Mouse (Mus musculus) MEL (cell line): ENCODE results near the gene Olfr205. TPM values are rescaled to one million over a fixed set of nuclear protein-coding genes. Genes with fewer than 3 reads are reported as not detected.
A peak's percentile ranks its signal among the peaks of the same experiment; 100 is the strongest.
"Not testable (repeated sequence)": the region's sequence is repeated elsewhere in the genome, so short reads cannot be mapped to it uniquely, and the experiment has no call there.

Experiments used
- DNase-seq: peaks from one replicate; pipeline ENCODE4 v3.0.0; 2011; ENCODE audit warnings: low read depth, low spot score
- H3K27ac ChIP-seq: 2 replicates; pipeline ENCODE4 v1.5.1; 2012; ENCODE audit warnings: low read depth, mild to moderate bottlenecking, control low read depth, low read length, moderate library complexity; ENCODE audit not compliant: control insufficient read depth
- H3K27me3 ChIP-seq, 2 experiments: fragments of 150-350 bp in 1 of 2; sonication (generic) in 1 of 2; 2 replicates each; pipeline ENCODE4 v1.6.1; 2012; ENCODE audit warnings: low read length in 2 of 2, mild to moderate bottlenecking in 2 of 2, improper control_type of control experiment in 1 of 2, moderate library complexity in 1 of 2; ENCODE audit not compliant: insufficient read depth in 2 of 2, control insufficient read depth in 1 of 2
- H3K36me3 ChIP-seq, 2 experiments: 2 replicates each; pipeline ENCODE4 v1.6.1; 2012 to 2014; ENCODE audit warnings: low read length in 2 of 2, improper control_type of control experiment in 1 of 2, inconsistent platforms in 1 of 2, mild to moderate bottlenecking in 1 of 2; ENCODE audit not compliant: insufficient read depth in 2 of 2, control insufficient read depth in 1 of 2
- H3K4me1 ChIP-seq, 2 experiments: fragments of 150-350 bp in 1 of 2; sonication (generic) in 1 of 2; 2 replicates each; pipeline ENCODE4 v1.6.1; 2012; ENCODE audit warnings: low read length in 2 of 2, improper control_type of control experiment in 1 of 2, mild to moderate bottlenecking in 1 of 2; ENCODE audit not compliant: insufficient read depth in 2 of 2, control insufficient read depth in 1 of 2
- H3K4me3 ChIP-seq, 2 experiments: fragments of 150-350 bp in 1 of 2; sonication (generic) in 1 of 2; 2 replicates each; pipeline ENCODE4 v1.5.1; 2012; ENCODE audit warnings: low read depth in 2 of 2, low read length in 2 of 2, mild to moderate bottlenecking in 2 of 2, moderate library complexity in 2 of 2, control low read depth in 1 of 2, improper control_type of control experiment in 1 of 2; ENCODE audit not compliant: control insufficient read depth in 1 of 2, insufficient read depth in 1 of 2
- H3K79me2 ChIP-seq: 2 replicates; pipeline ENCODE4 v1.6.1; 2012; ENCODE audit warnings: mild to moderate bottlenecking, low read length, moderate library complexity; ENCODE audit not compliant: control insufficient read depth, poor library complexity, insufficient read depth
- H3K9ac ChIP-seq: 2 replicates; pipeline ENCODE4 v1.6.1; 2012; ENCODE audit warnings: low read depth, mild to moderate bottlenecking, control low read depth, low read length, moderate library complexity; ENCODE audit not compliant: control insufficient read depth, poor library complexity, severe bottlenecking
- H3K9me3 ChIP-seq: fragments of 150-350 bp; sonication (generic); replicated peaks from 2 replicates; pipeline ENCODE4 v1.6.1; 2012; ENCODE audit warnings: mild to moderate bottlenecking, low read length, improper control_type of control experiment, moderate library complexity; ENCODE audit not compliant: insufficient read depth
- EP300 ChIP-seq, 2 experiments: IDR thresholded peaks; 2 replicates each; pipeline ENCODE4 v1.6.1; 2011; ENCODE audit warnings: improper control_type of control experiment in 2 of 2, low read length in 2 of 2, low read depth in 1 of 2, mild to moderate bottlenecking in 1 of 2
- ETS1 ChIP-seq: IDR thresholded peaks from 2 replicates; pipeline ENCODE4 v1.6.1; 2012; ENCODE audit warnings: low read depth, mild to moderate bottlenecking, inconsistent platforms, low read length, improper control_type of control experiment, moderate library complexity
- GATA1 ChIP-seq: IDR thresholded peaks from 2 replicates; pipeline ENCODE4 v1.6.1; 2011; ENCODE audit warnings: low read depth, low read length, improper control_type of control experiment
- MAX ChIP-seq: IDR thresholded peaks from 2 replicates; pipeline ENCODE4 v1.6.1; 2011; ENCODE audit warnings: low read length, improper control_type of control experiment
- MYB ChIP-seq: IDR thresholded peaks from 2 replicates; pipeline ENCODE4 v1.6.1; 2011; ENCODE audit warnings: mild to moderate bottlenecking, low read depth, low read length, improper control_type of control experiment
- MYC ChIP-seq: IDR thresholded peaks from 2 replicates; pipeline ENCODE4 v1.6.1; 2011; ENCODE audit warnings: low read depth, mild to moderate bottlenecking, low read length, improper control_type of control experiment, moderate library complexity
- POLR2AphosphoS2 ChIP-seq: IDR thresholded peaks from 2 replicates; pipeline ENCODE4 v1.6.1; 2011; ENCODE audit warnings: low read length, improper control_type of control experiment
- SIN3A ChIP-seq: IDR thresholded peaks from 2 replicates; pipeline ENCODE4 v1.6.1; 2012; ENCODE audit warnings: low read length, improper control_type of control experiment, inconsistent platforms
- TCF12 ChIP-seq: IDR thresholded peaks from 2 replicates; pipeline ENCODE4 v1.6.1; 2014; ENCODE audit warnings: low read depth, mild to moderate bottlenecking, inconsistent platforms, low read length, improper control_type of control experiment, moderate library complexity
- USF1 ChIP-seq: IDR thresholded peaks from 2 replicates; pipeline ENCODE4 v1.6.1; 2014; ENCODE audit warnings: low read depth, mild to moderate bottlenecking, inconsistent platforms, low read length, improper control_type of control experiment, moderate library complexity
- ZKSCAN1 ChIP-seq: IDR thresholded peaks from 2 replicates; pipeline ENCODE4 v1.6.1; 2012; ENCODE audit warnings: low read depth, mild to moderate bottlenecking, inconsistent platforms, low read length, improper control_type of control experiment, moderate library complexity
- ZMIZ1 ChIP-seq: IDR thresholded peaks from 2 replicates; pipeline ENCODE4 v1.6.1; 2012; ENCODE audit warnings: low read depth, mild to moderate bottlenecking, inconsistent platforms, low read length, improper control_type of control experiment, moderate library complexity
- polyA plus RNA-seq, 2 experiments: library from polyadenylated mRNA; stranded (reverse) in 1 of 2; unstranded in 1 of 2; fragments of >175 nt in 1 of 2; fragments of >200 nt in 1 of 2; gene quantifications; 2 replicates each; pipeline versions ENCODE4 v1.2.1 to v1.2.4; 2012; ENCODE audit warnings: low replicate concordance in 2 of 2, low read depth in 1 of 2; ENCODE audit not compliant: insufficient read length in 2 of 2, insufficient read depth in 1 of 2, missing spikeins in 1 of 2
- total RNA-seq: library from RNA; depleted of rRNA; stranded (reverse); fragments of 300-350 nt; gene quantifications from 2 replicates; pipeline ENCODE4 v1.2.3, GENCODE M21; 2012

Gene Olfr205
- total and polyA plus RNA-seq, 3 experiments, result not detected

GRCm38 (mm10) chr16:59298581-59298980, 32.4 kb downstream of the Olfr205 start, which contains the start of gene Olfr203:
TSS of gene Olfr203 (plus strand) at chr16:59298881.
- H3K9ac ChIP-seq, result no peak within 1 kb of the TSS
- DNase-seq, result no peak
- H3K4me3 ChIP-seq, result no peak within 1 kb of the TSS
- H3K27ac ChIP-seq, result no peak within 1 kb of the TSS
- H3K36me3 ChIP-seq, result no peaks in the 10 kb centered on the region
- TF ChIP-seq SIN3A (no peak), USF1 (no peak)
- H3K4me1 ChIP-seq, result no peaks in the 10 kb centered on the region
- H3K9me3 ChIP-seq, result no peaks in the 10 kb centered on the region
- no peaks in the 10 kb centered on the region for H3K27me3 ChIP-seq
- no peaks in the 10 kb centered on the region for H3K79me2 ChIP-seq

GRCm38 (mm10) chr16:59287576-59287975, 43.4 kb downstream of the Olfr205 start:
- Histone ChIP-seq H3K4me1 (peaks cover 14 to 16% of the 10 kb centered on the region in 2 experiments), H3K36me3 (peaks cover 0 to 21% of the 10 kb centered on the region in 2 experiments; a peak in 2 of 4 replicates), H3K27ac (peak overlapping the region; percentile 85)
- TF ChIP-seq GATA1 (peak; percentile 62; the same call in 1 of the 2 replicates), MAX (0 out of 2 replicates have a peak, but pooled peaks have one; percentile 13), TCF12 (0 out of 2 replicates have a peak, but pooled peaks have one; percentile 4), MYC (0 out of 2 replicates have a peak, but pooled peaks have one; percentile 24), EP300 (IDR thresholded peaks at IDR 0.05; ENCODE audit: low read depth in 1 of 2, low read length in 2 of 2) (peak; percentile 71 to 72), ETS1 (peak; percentile 66; the same call in 1 of the 2 replicates), SIN3A (0 out of 2 replicates have a peak, but pooled peaks have one; percentile 38)
- H3K27me3 ChIP-seq, H3K4me3 ChIP-seq, H3K9ac ChIP-seq, H3K79me2 ChIP-seq, H3K9me3 ChIP-seq: not testable (repeated sequence)
- DNase-seq, result peak; percentile 86

DNA sequence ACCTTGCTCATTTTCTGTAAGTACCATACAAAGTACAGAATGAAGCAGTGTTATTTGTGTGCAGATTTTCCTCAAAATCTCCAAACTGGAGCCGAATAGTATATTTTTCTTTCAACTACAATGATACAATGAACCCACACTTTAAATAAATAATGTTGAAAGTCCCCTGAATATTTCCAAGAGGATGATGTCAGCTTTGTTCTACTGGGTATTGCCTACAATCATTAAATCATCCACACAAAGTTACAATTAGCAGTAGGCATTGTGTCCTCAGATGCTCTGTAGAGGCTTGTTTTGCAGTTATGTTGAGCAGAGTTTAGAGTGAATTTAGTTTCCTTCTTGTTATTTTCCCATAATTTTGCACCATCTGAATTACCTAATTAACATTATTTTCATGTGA, 44.2 kb downstream of the Olfr205 start, which contains the start of gene Olfr202:
Gene Olfr202 (minus strand): TSS at position 101 of the 400 bp plus-strand sequence.
- Histone ChIP-seq H3K36me3 (peaks cover 0 to 24% of the 10 kb centered on the region in 2 experiments; a peak in 2 of 4 replicates), H3K9ac (no peak within 1 kb of the TSS), H3K79me2 (no peaks in the 10 kb centered on the region), H3K9me3 (no peaks in the 10 kb centered on the region), H3K4me3 (no peak within 1 kb of the TSS), H3K4me1 (peaks cover 16% of the 10 kb centered on the region in 2 experiments), H3K27me3 (no peaks in the 10 kb centered on the region), H3K27ac (peak within 1 kb of the TSS; percentile 85)
- TF ChIP-seq USF1 (no peak), POLR2AphosphoS2 (no peak), ZKSCAN1 (no peak), ZMIZ1 (no peak), MYB (no peak)
- DNase-seq, result no peak
